Mouse (Mus musculus) thymus, postnatal 36 days (tissue): ENCODE results near the gene Lactbl1.

Experiments
- DNase-seq, 2 experiments: peaks; one replicate each; pipeline ENCODE4 v3.0.0; 2022; ENCODE audit warnings: mixed read lengths in 2 of 2

Lactbl1 gene

DNA sequence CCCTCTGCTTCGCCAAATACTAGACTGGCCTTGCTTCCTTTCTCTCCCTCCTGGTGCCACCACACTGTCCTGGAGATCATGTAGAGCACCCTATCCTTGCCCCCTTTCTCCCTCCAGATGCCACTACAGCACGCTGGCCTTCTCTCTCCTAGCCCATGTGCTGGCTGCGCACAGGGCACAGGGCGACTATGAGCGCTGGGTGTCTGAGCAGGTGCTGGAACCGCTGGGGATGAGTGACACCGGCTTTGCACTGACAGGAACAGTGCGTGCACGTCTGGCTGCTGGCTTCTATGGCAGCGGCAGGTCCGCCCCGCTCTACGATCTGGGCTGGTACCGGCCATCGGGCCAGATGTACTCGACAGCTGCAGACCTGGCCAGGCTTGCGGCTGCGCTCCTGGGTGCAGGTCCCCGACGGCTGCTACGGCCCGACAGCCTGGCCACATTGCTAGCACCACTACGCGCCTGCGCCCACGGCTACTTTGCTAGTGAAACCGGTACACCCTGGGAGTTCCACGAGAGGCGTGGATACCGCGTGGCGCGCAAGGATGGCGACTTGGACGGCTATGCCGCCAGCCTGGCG is 14.7 kb downstream of the Lactbl1 start:
- no peak for DNase-seq

DNA sequence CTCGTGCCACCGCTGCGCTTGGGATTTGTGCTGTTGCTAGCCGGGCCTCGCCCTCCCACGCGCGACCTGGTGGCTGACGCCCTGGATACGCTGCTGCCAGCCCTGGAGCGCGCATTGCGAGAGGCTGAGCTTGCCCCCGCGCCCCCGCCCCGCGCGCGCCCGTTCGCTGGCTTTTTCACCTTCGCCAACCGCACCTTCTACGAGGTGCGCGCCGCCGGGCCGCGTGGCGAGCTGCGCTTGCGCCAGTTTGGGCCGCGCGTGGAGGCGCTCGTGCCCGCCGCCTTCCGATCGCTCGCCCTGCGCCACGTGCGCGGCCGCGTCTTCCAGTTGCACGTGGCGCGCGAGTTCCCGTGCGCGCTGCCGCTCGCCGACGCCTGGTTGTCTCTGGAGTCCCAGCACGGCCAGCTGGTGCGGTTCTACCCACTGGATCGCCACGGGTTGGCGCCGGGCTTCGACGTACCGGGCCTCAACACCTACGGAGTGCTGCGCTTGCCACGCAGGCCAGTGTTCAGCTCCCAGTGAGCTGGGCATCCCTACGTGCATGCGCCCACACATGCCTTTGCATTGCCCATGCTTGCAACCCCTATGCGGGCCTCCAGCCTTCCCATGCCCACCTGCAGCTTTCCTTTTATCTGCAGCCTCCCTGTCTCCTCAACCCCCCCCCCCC is 15.3 kb downstream of the Lactbl1 start:
- DNase-seq: peak; percentile 34 to 53

- no peak for DNase-seq
These were observed 15.9 kb downstream of the Lactbl1 start for GRCm38 (mm10) chr4:136638230-136638750.

- no peak for DNase-seq
These were observed 16.5 kb downstream of the Lactbl1 start for GRCm38 (mm10) chr4:136638890-136639289.

DNA sequence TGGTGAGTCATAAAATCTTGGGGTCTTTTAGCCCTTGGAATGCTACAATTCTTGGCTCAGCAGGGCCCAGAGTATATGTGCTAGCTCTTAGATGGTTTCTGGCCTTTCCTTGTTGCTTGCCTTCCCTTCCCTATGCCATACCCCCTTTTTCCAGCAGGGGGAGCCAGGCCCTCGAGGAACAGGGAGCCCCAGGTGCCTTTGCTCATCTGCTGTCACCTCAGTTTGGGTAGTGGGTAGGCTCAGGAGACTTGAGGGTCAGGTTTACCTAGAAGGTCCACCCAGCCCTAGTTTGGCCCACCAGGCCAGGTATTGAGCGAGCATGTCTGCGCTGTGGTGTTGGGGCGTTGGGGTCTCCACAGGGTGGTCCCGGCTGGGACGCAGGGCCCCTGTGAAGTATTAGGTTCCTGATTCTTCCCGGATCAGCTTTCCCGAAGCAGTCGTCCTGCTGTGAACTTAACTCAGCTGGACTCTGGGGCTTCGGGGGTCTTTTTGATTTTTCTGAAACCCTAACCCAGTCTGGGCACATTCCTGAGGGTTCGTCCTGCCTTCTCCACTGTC is 26.6 kb downstream of the Lactbl1 start:
- DNase-seq: peak; percentile 66 to 75

- DNase-seq: no peak
These were observed 27.2 kb downstream of the Lactbl1 start for GRCm38 (mm10) chr4:136649480-136650196.

GRCm38 (mm10) chr4:136650261-136650660 is 27.8 kb downstream of the Lactbl1 start:
- no peak for DNase-seq

DNA sequence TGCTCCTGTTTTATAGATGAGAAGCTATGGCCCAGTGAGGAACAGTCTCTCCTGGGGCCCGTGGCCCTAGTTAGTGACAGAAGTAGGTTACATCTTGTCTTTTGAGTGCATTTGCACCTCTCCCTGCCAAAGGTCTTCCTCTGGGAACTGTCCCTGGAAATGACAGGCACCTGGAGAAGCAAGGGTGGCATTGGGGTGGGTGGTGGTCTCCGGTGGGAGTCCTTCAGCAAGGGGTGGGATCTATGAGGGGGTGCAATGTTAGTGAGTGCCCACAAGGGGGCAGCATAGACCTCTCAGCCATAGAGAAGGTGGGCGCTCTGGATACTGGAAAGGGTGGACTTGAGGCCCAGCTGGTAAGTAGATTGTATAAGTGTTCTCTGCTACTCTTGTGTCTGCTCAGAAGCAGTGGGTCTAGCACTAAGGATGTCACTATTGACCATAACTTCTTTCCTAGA is 29.0 kb downstream of the Lactbl1 start:
- peak; percentile 34 to 36 for DNase-seq

GRCm38 (mm10) chr4:136651882-136652527 is 29.6 kb downstream of the Lactbl1 start:
- no peak for DNase-seq

- DNase-seq: no peak
These were observed 30.1 kb downstream of the Lactbl1 start for GRCm38 (mm10) chr4:136652528-136652910.

DNA sequence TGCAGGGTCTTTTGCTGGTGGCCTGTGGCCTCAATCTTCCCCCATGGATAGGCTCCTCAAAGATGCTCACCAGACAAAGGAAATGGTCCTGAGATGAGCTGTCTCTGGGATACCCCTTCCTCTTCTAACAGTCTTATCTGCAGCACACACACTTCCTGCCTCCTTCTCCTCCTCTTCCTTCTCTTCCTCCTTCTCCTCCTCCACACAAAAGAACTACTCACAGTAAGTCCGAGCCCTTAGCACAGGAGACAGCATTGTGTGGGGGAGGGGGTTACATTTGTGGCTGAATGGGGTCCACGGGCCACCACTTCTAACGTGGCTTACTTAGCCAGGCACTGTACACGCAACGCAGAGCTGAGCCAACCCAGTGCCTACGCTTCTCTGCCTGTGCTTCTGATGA is 30.6 kb downstream of the Lactbl1 start:
- no peak for DNase-seq

DNA sequence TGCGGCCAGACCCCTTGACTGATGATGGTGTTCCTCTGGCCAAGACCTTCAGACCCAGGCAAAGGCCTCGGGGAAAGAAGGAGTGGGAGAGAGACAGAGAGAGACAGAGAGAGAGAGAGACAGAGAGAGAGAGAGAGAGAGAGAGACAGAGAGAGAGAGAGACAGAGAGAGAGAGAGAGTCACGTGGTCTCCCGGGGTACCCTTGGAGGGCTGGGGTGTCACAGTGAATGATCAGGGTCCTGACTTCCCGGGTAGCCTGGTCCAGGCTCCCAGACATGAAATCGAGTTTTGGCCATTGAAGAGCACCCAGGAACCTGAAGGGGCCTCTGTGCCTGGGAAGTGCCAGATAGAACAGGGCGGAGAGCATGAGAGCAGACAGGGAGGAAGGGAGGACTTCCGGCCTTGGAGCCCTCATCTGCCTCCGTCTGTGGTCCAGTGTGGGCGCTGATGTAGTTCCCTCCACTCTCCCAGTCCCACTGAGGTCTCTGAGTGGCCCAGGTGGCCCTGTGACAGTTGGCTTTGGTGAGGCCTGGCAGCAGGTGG is 31.3 kb downstream of the Lactbl1 start:
- DNase-seq: no peak

GRCm38 (mm10) chr4:136657914-136658313 is 35.5 kb downstream of the Lactbl1 start:
- DNase-seq: no peak

- no peak for DNase-seq
These were observed 42.6 kb downstream of the Lactbl1 start for GRCm38 (mm10) chr4:136665068-136665467.

GRCm38 (mm10) chr4:136666002-136666401 is 43.6 kb downstream of the Lactbl1 start:
- DNase-seq: no peak

- no peak for DNase-seq
These were observed 45.3 kb downstream of the Lactbl1 start for GRCm38 (mm10) chr4:136667757-136668156.

DNA sequence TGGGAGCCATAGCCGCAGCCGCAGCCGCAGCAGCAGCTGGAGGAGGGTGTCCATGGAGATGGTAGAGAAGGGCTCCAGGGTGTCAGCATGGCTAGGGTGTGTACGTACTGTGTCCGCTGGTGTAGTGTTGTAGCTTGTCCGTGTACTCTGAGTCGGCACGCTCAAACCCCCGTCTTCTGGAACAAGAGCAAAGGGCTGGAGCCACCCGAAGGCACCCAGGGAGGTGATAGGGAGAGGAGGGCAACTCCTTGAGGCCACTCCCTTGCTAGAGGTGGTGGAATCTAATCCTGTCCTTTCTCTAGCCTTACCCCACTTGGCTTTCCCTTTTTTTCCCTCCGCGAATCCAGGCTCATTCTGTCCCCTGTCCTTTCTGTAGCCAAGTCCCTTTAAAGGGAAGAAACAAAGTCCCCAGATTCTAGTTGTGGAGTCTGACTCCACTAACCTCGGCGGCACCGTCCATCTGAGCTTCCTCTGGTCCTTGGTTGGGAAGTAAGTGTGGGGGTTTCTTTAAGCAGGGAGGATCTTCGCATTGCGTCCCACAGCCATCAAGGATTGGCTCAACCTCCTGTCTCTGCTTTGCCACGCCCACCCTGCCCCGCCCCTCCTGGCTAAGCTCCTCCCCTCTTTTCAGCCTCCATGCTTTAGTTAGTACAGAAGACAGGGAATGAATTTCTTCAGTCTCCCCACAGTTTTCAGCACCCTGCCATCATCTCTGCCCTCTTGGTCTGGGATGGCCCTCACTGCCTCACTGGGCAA is 50.1 kb downstream of the Lactbl1 start:
- no peak for DNase-seq

DNA sequence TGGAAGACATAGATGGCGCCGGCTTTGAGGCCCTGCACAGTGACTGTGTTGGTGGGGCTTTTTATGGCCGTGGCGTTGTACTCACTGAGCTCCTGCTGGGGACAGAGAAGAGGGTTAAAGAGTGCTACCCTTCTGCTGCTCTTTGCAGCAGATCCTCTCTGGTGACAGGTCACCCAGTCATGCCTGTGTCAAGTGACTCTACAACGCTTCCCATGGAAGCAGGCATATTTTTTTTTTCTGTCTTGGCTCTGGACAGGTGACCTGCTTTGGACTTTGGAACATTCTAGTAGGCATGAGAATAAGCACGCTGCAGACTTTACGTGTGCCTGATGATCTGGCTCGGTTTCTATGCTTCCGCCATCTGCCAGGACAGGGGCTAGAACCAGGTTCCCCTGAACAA is 53.0 kb downstream of the Lactbl1 start:
- DNase-seq: no peak

DNA sequence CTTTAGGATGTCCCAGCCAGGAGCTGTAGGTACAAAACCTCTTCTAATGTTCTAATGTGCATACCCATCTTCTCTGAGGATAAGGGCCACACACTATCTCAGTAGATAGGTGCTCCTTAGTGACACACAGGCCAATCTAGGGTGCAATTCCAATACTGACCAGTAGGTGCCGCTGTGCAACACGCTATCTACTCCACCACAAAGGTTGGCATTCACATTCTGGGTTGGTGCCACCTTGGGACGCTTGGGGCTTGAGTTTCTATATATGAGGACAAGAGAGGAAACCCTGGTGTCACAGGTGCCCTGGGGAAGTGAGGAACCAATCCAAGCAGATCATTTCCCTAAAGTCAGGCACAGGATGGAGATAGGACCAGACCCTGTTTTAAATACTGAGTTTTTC is 56.1 kb downstream of the Lactbl1 start:
- peak; percentile 74 to 80 for DNase-seq

GRCm38 (mm10) chr4:136679221-136679620 is 56.8 kb downstream of the Lactbl1 start:
- no peak for DNase-seq

GRCm38 (mm10) chr4:136680641-136681040 is 58.2 kb downstream of the Lactbl1 start:
- DNase-seq: no peak

GRCm38 (mm10) chr4:136684485-136684884 is 62.1 kb downstream of the Lactbl1 start:
- peak; percentile 23 to 26 for DNase-seq
